Mouse (Mus musculus) neural tube, embryonic 13.5 days (tissue): Measurements from ENCODE around the gene Popdc3. TPM values are rescaled to one million over a fixed set of nuclear protein-coding genes. Genes with fewer than 3 reads are reported as not detected.
"Not testable (repeated sequence)": the region's sequence is repeated elsewhere in the genome, so short reads cannot be mapped to it uniquely, and the experiment has no call there.

Source experiments
- ATAC-seq: fragments of 200-750 bp; cut with Nextera tagmentation; 2 replicates; pipeline ENCODE4 v1.8.0; 2017; ENCODE audit warnings: low read depth, mild to moderate bottlenecking, moderate TSS enrichment, moderate library complexity
- H3K27ac ChIP-seq: fragments of 300-500 bp; sonication (generic); replicated peaks from 2 replicates; pipeline ENCODE4 v1.5.1; 2015; ENCODE audit warnings: moderate library complexity, mild to moderate bottlenecking, inconsistent platforms
- H3K27me3 ChIP-seq: fragments of 300-500 bp; sonication (generic); 2 replicates; pipeline ENCODE4 v1.6.1; 2015; ENCODE audit warnings: mild to moderate bottlenecking, inconsistent platforms
- H3K36me3 ChIP-seq: fragments of 300-500 bp; sonication (generic); 2 replicates; pipeline ENCODE4 v1.6.1; 2015; ENCODE audit warnings: mild to moderate bottlenecking, inconsistent platforms
- H3K4me1 ChIP-seq: fragments of 300-500 bp; sonication (generic); replicated peaks from 2 replicates; pipeline ENCODE4 v1.6.1; 2015; ENCODE audit warnings: inconsistent platforms
- H3K4me2 ChIP-seq: fragments of 300-500 bp; sonication (generic); 2 replicates; pipeline ENCODE4 v1.6.1; 2015; ENCODE audit warnings: inconsistent platforms, mild to moderate bottlenecking, moderate library complexity
- H3K4me3 ChIP-seq: fragments of 300-500 bp; sonication (generic); 2 replicates; pipeline ENCODE4 v1.5.1; 2015; ENCODE audit warnings: mild to moderate bottlenecking, inconsistent platforms
- H3K9ac ChIP-seq: fragments of 300-500 bp; sonication (generic); 2 replicates; pipeline ENCODE4 v1.6.1; 2015; ENCODE audit warnings: moderate library complexity, mild to moderate bottlenecking, inconsistent platforms
- H3K9me3 ChIP-seq: fragments of 300-500 bp; sonication (generic); 2 replicates; pipeline ENCODE4 v1.6.1; 2016; ENCODE audit warnings: inconsistent platforms
- WGBS: fragments of 180-500 bp; shearing (Covaris S2); methylation state at CpG from one replicate; pipeline ENCODE4 v1.1.7; 2015; 5-methylcytosine and 5-hydroxymethylcytosine counted together
- polyA plus RNA-seq: library from polyadenylated mRNA; unstranded; fragments of >200 nt; fragmentation: Nextera tagmentation; extraction: Ambion mirVana; gene quantifications from 2 replicates; pipeline ENCODE4 v1.2.1, GENCODE M21; 2015

The Popdc3 gene
- polyA plus RNA-seq, 1 experiment from 2014 or later = 4.1 TPM

DNA sequence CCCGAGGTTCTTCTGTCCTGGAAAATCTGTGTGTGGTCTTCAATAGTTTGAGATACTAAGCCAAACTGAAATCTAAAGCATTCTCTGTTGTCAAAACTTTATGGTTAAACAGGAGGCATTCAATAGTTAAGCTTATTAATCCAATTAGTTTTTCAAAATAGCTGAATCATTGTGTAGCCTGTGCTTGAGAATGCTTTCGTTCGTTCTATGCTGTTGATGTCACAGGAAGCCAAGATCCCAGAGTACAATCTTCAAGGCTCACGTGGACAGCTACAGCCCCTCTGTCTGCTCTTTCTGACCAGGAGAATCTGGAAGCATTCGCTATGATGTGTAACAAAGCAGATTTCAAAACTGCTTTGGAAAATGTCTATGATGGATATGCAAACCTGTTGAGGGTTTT, 112.7 kb downstream of the Popdc3 start:
- H3K36me3 ChIP-seq = no peaks in the 10 kb centered on the region

DNA sequence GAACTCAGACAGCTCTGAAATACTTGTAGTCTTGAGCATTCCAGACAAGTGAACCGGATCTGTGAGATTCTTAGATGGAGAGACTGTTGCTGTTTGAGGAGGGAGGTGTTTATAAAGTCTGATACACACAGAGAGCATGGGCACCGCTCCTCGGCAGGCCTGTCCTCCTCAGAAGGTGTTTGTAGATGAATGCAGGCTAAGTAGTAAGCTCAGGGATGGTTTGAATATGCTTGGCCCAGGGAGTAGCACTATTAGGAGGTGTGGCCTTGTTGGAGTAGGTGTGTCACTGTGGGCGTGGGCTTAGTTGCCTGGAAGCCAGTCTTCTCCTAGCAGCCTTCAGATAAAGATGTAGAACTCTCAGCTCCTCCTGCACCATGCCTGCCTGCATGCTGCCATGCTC, 114.3 kb downstream of the Popdc3 start:
- ATAC-seq, H3K4me1 ChIP-seq, H3K4me3 ChIP-seq, H3K27ac ChIP-seq, H3K9me3 ChIP-seq, H3K4me2 ChIP-seq, H3K9ac ChIP-seq, H3K36me3 ChIP-seq: not testable (repeated sequence)
- WGBS = 80% methylated on average over 4 of the region's 4 CpGs
- peaks cover 25% of the 10 kb centered on the region for H3K27me3 ChIP-seq

More for the DNA sequence above, 112.7 kb downstream of the Popdc3 start:
- H3K4me2 ChIP-seq = no peak overlapping the region
- no peak for ATAC-seq
- peaks cover 8% of the 10 kb centered on the region for H3K4me1 ChIP-seq
- peaks cover 25% of the 10 kb centered on the region for H3K27me3 ChIP-seq
- WGBS = 78% methylated on average over 5 of the region's 5 CpGs
- no peaks in the 10 kb centered on the region for H3K9me3 ChIP-seq
- no peak overlapping the region for H3K27ac ChIP-seq
- H3K4me3 ChIP-seq = no peak overlapping the region
- H3K9ac ChIP-seq = no peak overlapping the region

DNA sequence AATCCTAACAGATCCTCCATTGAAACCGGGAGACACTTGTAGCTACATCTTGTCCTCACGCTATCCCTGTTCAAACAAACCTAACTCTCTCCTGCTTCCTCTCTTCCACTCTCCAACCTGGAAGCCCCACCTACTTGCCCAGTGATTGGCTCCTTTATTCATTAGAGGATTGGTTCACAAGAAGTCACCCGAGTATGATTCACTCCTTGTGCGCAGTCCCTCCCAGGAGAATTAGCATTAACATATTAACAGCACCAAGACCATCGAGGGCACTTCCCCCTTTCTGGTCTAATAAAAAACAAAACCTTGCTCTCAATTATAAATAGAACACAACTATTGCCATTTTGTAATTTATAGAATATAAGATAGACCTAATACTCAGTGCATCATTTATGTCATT, 117.2 kb downstream of the Popdc3 start:
- H3K4me3 ChIP-seq = no peak overlapping the region
- peaks cover 7% of the 10 kb centered on the region for H3K27me3 ChIP-seq
- H3K4me1 ChIP-seq = no peaks in the 10 kb centered on the region
- ATAC-seq = no peak
- no peak overlapping the region for H3K4me2 ChIP-seq
- H3K9ac ChIP-seq = no peak overlapping the region
- WGBS = 80% methylated on average over 5 of the region's 5 CpGs
- H3K36me3 ChIP-seq = no peaks in the 10 kb centered on the region
- no peaks in the 10 kb centered on the region for H3K9me3 ChIP-seq
- H3K27ac ChIP-seq = no peak overlapping the region

DNA sequence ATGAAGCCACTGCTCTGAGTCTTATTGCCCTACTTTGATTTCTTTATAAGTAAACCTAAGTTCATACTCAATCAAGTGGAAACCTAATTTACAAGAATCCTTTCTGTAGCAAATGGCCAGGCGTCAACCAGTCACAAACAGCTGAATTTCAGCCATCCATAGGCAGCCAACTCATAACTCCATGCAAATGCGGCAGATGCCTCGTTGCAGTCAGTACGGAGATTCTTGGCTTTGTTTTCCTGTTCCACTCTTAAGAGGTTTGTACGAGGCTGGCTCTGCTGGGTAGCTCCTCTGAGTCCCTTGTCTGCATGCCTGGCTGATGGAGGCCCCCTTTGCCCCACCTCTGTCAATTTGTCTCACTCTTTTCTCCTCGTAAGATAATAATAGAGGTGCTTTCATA, 120.6 kb downstream of the Popdc3 start:
- H3K4me2 ChIP-seq = no peak overlapping the region
- ATAC-seq = no peak
- no peaks in the 10 kb centered on the region for H3K9me3 ChIP-seq
- no peaks in the 10 kb centered on the region for H3K36me3 ChIP-seq
- H3K27ac ChIP-seq = no peak overlapping the region
- H3K27me3 ChIP-seq = no peaks in the 10 kb centered on the region
- no peak overlapping the region for H3K4me3 ChIP-seq
- WGBS = 76% methylated on average over 6 of the region's 6 CpGs
- H3K9ac ChIP-seq = no peak overlapping the region
- H3K4me1 ChIP-seq = no peaks in the 10 kb centered on the region

DNA sequence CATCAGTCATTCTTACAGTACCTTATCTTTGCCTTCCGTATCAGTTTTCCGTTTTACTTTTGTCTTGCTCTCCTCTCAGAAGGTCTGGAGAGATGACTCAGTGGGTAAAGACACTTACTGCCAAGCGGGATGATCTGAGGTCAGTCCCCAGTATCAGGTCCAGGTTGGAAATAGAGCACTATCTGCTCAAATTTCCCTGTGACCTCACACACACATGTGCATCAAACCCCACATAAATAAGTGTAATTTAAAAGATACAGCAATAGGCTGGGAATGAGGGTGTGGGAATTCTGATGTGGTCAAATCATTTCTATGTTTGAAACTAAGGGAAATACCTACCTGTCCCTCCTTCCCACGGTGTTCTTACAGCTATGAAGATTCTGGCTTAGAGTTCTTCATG, 121.6 kb downstream of the Popdc3 start:
- H3K9me3 ChIP-seq = no peaks in the 10 kb centered on the region
- peaks cover 5% of the 10 kb centered on the region; the same call in 1 of the 2 replicates for H3K4me1 ChIP-seq
- no peak overlapping the region for H3K4me2 ChIP-seq
- H3K9ac ChIP-seq = no peak overlapping the region
- no peak overlapping the region for H3K27ac ChIP-seq
- no peaks in the 10 kb centered on the region for H3K36me3 ChIP-seq
- no peak overlapping the region for H3K4me3 ChIP-seq
- WGBS = 87% methylated on average over 4 of the region's 4 CpGs
- no peak for ATAC-seq
- H3K27me3 ChIP-seq = no peaks in the 10 kb centered on the region

DNA sequence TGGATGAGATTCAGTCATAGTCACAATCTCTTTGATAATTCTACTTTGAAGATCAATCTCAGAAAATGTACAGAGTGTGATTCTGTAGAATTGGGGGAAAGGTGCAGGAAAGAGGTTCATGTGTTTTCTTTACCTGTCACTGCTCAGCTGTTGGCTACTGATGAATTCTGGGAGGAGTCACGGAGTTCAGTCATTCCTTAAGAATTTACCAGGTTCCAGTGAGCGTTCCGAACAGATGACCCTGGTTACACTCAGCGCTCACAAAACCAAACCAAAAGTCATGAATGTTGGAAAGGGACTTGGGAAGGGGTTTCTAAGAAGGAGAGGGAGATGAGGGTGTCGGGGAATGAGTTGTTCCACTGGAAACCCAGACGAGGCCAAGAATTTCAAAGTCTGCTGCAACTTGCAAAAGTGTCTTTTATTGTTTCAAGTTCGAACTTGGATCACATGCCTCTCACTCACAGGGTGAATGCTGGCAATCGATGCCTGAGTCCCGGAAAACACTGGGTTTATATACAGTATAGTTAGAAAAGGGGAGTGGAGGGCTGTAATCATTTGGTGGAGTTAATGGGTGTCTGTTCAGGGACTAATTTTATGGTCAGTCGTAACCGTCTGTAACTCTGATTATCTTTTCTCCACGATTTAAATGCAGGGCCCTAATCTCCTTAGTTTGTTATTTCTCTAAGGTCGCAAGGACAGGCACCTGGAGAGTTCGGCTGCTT, 125.6 kb downstream of the Popdc3 start:
- WGBS = 37% methylated on average over 14 of the region's 14 CpGs
- no peaks in the 10 kb centered on the region for H3K9me3 ChIP-seq
- peaks cover 5% of the 10 kb centered on the region; the same call in 1 of the 2 replicates for H3K4me1 ChIP-seq
- H3K27me3 ChIP-seq = no peaks in the 10 kb centered on the region
- H3K36me3 ChIP-seq = no peaks in the 10 kb centered on the region
- no peak overlapping the region for H3K4me2 ChIP-seq
- no peak for ATAC-seq
- no peak overlapping the region for H3K4me3 ChIP-seq
- no peak overlapping the region for H3K27ac ChIP-seq
- no peak overlapping the region for H3K9ac ChIP-seq

DNA sequence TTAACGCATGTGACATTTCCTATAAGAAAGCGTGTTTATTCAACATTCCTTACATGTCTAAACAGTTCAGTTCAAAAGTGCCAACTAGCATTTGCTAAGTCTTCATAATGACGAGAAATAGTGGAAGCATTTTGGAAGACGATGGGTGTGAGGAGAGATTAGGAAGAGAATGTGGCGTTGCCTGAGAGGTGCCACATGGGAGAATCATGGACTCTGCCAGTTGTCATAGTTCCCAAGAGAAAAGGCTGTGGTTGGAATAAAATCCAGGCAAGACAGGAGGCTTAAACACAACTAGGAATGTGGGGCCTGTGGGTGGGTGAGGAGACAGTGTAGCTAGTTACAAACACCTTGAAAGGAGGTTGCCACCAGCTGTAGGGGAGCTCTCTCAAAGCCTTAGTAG, 127.3 kb downstream of the Popdc3 start:
- H3K27me3 ChIP-seq = no peaks in the 10 kb centered on the region
- no peak for ATAC-seq
- 84% methylated on average over 5 of the region's 5 CpGs for WGBS
- H3K27ac ChIP-seq = no peak overlapping the region
- no peak overlapping the region for H3K4me2 ChIP-seq
- no peaks in the 10 kb centered on the region for H3K9me3 ChIP-seq
- no peak overlapping the region for H3K9ac ChIP-seq
- H3K36me3 ChIP-seq = no peaks in the 10 kb centered on the region
- H3K4me1 ChIP-seq = peaks cover 5% of the 10 kb centered on the region; the same call in 1 of the 2 replicates
- no peak overlapping the region for H3K4me3 ChIP-seq

DNA sequence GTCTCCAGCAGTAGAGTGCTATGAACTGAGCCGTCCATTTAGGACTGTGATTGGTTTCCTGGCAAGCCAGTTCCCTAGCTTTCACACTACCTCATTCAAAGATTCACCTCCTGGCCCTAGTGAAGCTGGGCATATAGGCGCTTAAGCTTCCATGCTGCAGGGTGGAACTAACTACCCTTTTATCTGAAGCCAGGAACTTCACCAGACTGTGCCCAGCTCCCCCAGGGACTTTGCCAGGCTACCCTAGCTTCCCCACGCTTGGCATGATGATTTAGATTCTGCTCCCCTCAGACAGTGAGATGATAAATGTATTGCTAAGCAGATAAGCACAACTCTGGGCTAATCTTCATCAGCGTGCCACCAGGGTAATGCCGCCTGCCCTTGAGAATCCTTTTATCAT, 133.2 kb downstream of the Popdc3 start:
- ATAC-seq = no peak
- H3K27ac ChIP-seq = peak overlapping the region; percentile 33; the same call in 1 of the 2 replicates
- H3K4me3 ChIP-seq = no peak overlapping the region
- 65% methylated on average over 5 of the region's 5 CpGs for WGBS
- no peaks in the 10 kb centered on the region for H3K27me3 ChIP-seq
- no peak overlapping the region for H3K4me2 ChIP-seq
- no peaks in the 10 kb centered on the region for H3K9me3 ChIP-seq
- H3K9ac ChIP-seq = no peak overlapping the region
- H3K36me3 ChIP-seq = no peaks in the 10 kb centered on the region
- H3K4me1 ChIP-seq = peaks cover 11% of the 10 kb centered on the region; the same call in 1 of the 2 replicates

DNA sequence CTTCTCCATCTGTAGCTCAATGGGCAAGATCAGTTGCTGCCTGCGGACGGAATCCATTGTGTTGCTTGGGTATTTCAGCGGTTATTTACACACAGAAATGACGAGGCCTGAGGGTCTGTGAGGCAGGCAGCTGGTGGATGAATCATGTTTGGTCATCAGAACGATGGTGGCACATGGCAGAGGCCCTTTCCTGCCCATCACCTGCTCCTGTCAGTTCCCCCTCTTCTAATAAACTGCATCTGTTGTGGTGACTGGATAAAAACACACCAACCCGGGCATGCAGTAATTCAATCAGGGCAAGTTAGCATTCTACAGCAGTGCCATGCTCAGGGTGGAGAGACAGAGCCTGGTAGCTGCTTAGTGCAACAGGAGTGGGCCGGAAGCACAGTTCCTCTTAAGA, 133.7 kb downstream of the Popdc3 start:
- Histone ChIP-seq H3K4me1 (peaks cover 11% of the 10 kb centered on the region; the same call in 1 of the 2 replicates), H3K4me2 (no peak overlapping the region), H3K9ac (no peak overlapping the region), H3K27me3 (no peaks in the 10 kb centered on the region), H3K27ac (0 out of 2 replicates have a peak overlapping the region, but pooled peaks have one; percentile 33), H3K9me3 (no peaks in the 10 kb centered on the region), H3K4me3 (no peak overlapping the region), H3K36me3 (no peaks in the 10 kb centered on the region)
- ATAC-seq = 0 out of 2 replicates have a peak, but pooled peaks have one; percentile 23
- WGBS = 60% methylated on average over 7 of the region's 7 CpGs

DNA sequence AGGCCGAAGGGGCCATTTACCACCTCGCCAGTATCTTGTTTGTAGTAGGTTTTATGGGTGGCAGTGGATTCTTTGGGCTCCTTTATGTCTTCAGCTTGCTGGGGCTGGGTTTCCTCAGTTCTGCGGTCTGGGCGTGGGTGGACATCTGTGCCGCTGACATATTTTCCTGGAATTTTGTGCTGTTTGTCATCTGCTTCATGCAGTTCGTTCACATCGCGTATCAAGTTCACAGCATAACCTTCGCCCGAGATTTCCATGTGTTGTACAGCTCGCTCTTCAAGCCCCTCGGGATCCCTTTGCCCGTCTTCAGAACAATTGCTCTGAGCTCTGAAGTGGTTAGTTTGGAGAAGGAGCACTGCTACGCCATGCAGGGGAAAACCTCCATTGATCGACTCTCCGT, 137.0 kb downstream of the Popdc3 start:
- 89% methylated on average over 16 of the region's 16 CpGs for WGBS
- Histone ChIP-seq H3K9me3 (no peaks in the 10 kb centered on the region), H3K4me3 (no peak overlapping the region), H3K27ac (no peak overlapping the region), H3K4me1 (peaks cover 11% of the 10 kb centered on the region; the same call in 1 of the 2 replicates), H3K36me3 (no peaks in the 10 kb centered on the region), H3K9ac (no peak overlapping the region), H3K27me3 (no peaks in the 10 kb centered on the region), H3K4me2 (no peak overlapping the region)
- ATAC-seq = no peak

DNA sequence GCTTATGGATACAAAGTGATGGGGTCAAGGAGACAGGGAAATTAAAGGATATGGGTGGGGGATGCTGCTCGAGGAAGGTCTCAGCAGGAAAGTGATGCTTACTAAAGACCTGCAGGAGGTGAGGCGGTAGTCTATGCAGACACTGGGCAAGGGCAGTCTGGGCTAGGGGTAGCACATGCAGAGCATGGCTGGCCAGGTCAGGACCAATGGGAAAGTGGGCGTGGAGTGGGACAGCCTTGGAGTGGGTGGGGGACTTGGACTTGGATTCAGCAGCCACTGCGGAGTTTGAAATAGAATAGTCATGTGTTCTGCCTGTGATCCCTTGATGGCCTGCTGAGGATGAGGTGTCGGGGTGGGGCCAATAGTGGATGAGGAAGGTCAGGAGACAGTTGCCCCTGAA, 141.0 kb downstream of the Popdc3 start:
- Histone ChIP-seq H3K4me3 (no peak overlapping the region), H3K27me3 (no peaks in the 10 kb centered on the region), H3K9ac (no peak overlapping the region), H3K27ac (no peak overlapping the region), H3K9me3 (no peaks in the 10 kb centered on the region), H3K4me2 (no peak overlapping the region), H3K36me3 (no peaks in the 10 kb centered on the region), H3K4me1 (peaks cover 2% of the 10 kb centered on the region)
- WGBS = 87% methylated on average over 5 of the region's 5 CpGs
- no peak for ATAC-seq

DNA sequence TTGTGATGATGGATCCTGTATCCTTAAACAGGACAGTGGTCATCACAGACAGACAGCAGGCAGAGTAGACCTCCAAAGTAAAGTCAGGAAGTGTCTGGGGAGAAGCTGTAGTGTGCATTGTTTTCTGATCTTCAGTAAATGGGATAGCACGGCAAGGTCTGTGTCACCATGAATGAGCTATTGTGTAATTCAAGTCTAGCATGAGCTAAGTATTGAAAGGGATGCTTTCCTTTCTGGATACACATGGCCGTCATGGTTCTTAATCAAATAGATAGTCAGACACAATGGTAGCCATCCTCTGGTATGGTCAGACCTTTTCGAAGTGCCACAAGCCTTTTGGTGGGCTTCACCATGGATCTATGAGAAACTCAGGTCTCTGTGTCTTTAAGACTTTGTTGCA, 142.4 kb downstream of the Popdc3 start:
- peaks cover 5% of the 10 kb centered on the region for H3K4me1 ChIP-seq
- H3K27me3 ChIP-seq = no peaks in the 10 kb centered on the region
- no peaks in the 10 kb centered on the region for H3K9me3 ChIP-seq
- H3K36me3 ChIP-seq = no peaks in the 10 kb centered on the region
- no peak for ATAC-seq
- H3K4me2 ChIP-seq = no peak overlapping the region
- WGBS = 33% methylated on average over 3 of the region's 3 CpGs
- no peak overlapping the region for H3K9ac ChIP-seq
- no peak overlapping the region for H3K4me3 ChIP-seq
- no peak overlapping the region for H3K27ac ChIP-seq

DNA sequence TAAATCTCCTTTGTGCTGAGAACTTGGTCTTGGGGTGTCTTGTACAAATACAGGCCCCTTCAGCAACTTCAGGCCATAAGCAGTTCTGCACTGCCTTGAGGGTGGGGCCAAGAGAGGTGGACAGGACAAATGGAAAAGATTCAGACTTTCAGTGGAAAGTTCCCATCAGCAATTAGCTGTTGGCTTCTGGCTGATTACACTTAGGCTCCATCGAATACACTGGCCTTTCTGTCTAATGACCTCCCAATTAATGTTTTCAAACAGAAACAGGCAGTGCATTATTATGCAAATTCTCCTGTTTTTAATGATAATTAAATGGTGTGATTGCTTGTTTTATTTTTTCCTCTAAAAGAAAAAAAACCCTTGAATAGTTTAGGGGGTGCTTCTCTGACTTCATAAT, 146.3 kb downstream of the Popdc3 start:
- Histone ChIP-seq H3K4me2 (no peak overlapping the region), H3K27ac (no peak overlapping the region), H3K4me3 (no peak overlapping the region), H3K9me3 (no peaks in the 10 kb centered on the region), H3K27me3 (no peaks in the 10 kb centered on the region), H3K36me3 (no peaks in the 10 kb centered on the region), H3K9ac (no peak overlapping the region), H3K4me1 (peaks cover 5% of the 10 kb centered on the region)
- 19% methylated on average over 1 of the region's 1 CpGs for WGBS
- no peak for ATAC-seq
